Mouse (Mus musculus) heart, postnatal 0 days (tissue): ENCODE measurements around the gene Lgals7.

Source experiments
- CTCF ChIP-seq: IDR thresholded peaks from 2 replicates; pipeline ENCODE4 v1.5.1; 2016; ENCODE audit warnings: antibody characterized with exemption, control low read depth, low read depth
- EP300 ChIP-seq: IDR thresholded peaks from 2 replicates; pipeline ENCODE4 v1.6.1; 2016; ENCODE audit warnings: antibody characterized with exemption, low read depth

DNA sequence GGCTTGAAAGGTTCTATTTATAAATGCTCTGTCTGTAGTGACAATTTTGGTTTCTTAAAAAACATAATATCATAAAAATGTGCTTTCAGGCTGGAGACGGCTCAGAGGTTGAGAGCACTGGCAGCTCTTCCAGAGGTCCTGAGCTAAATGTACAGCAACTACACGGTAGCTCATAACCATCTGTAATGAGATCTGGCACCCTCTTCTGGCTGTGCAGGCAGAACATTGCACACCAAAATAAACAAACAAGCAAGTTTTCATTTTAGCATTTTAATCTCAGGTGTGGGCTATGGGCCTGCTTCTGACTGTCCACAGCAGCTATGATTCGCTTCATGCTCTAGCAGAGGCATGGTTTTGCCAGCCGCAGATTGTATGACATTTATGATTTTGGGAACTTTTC is 36.3 kb downstream of the Lgals7 start:
- no peak; the same call in 1 of the 2 replicates for TF ChIP-seq CTCF
- no peak for TF ChIP-seq EP300
